Mouse (Mus musculus) lung, adult 2 months (tissue): ENCODE results near the gene Msantd3.
A peak's percentile ranks its signal among the peaks of the same experiment; 100 is the strongest.

Experiments used
- CTCF ChIP-seq: fragments of 200-500 bp; IDR thresholded peaks from 2 replicates; pipeline ENCODE4 v1.5.1; 2011; ENCODE audit warnings: mild to moderate bottlenecking, low read length, control low read depth; ENCODE audit not compliant: insufficient read depth
- POLR2A ChIP-seq: fragments of 200-500 bp; IDR thresholded peaks from 2 replicates; pipeline ENCODE4 v1.6.1; 2011; ENCODE audit warnings: low read depth, mild to moderate bottlenecking, control low read depth, low read length, borderline replicate concordance; ENCODE audit errors: extremely low read depth

DNA sequence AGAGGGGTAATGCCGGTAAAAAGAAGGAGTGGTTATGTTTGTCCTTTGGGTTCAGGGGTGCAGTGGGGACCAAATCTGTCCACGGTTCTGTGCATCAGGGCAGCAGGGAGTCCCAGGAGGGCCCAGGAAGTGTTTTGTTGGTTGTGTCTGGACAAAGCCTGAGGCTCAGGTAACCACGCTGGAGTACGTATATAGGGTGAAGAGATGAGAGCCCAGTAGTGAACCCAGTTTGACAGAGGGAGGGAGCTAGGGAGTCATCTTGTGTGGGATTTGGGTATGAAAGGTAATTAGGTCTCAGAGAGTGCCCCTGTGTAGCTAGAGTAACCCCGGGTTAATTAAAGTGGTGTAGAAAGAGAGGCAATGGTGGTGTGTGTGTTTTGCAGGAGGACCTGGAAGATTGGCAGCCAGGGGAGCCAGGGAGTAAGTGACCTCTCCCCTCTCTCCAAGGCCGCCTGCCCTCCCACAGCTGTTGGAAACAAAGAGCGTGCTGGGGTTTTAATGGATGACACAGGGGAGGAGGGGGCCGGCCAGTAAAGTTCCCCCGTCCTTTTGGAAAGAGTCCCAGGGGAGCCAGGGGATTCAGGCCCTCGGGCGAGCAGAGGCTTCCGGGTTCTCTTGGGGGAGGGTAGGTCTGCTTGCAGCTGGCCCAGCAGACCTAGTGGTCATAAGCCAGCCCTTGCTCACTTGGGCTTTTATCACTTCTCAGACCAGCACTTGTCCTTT, 46.5 kb downstream of the Msantd3 start:
- TF ChIP-seq CTCF (no peak), POLR2A (0 out of 2 replicates have a peak, but pooled peaks have one; percentile 0)
